Mouse (Mus musculus): Measurements from ENCODE around the gene Il13ra2.
"Not testable (repeated sequence)": the region's sequence is repeated elsewhere in the genome, so short reads cannot be mapped to it uniquely, and the experiment has no call there.

Gene Il13ra2

GRCm38 (mm10) chrX:147429129-147429528 lies at the start of gene Il13ra2:
Gene Il13ra2, minus strand, starts transcription at chrX:147429192.
- in situ Hi-C loops (cut with MboI; ENCODE audit: low sequenced_read_pairs) = no loop called here

- in situ Hi-C loops (cut with MboI; ENCODE audit: low sequenced_read_pairs) = not testable (repeated sequence)
Measured at GRCm38 (mm10) chrX:147453610-147454009, 24.6 kb upstream of the Il13ra2 start, which contains the start of gene Vmn1r239-ps. Gene Vmn1r239-ps, minus strand, starts transcription at chrX:147453710.

- in situ Hi-C loops (cut with MboI; ENCODE audit: low sequenced_read_pairs) = no loop called here
Measured at GRCm38 (mm10) chrX:147443386-147443785, 14.4 kb upstream of the Il13ra2 start.

- in situ Hi-C loops (cut with MboI; ENCODE audit: low sequenced_read_pairs) = no loop called here
Measured at GRCm38 (mm10) chrX:147435400-147435799, 6.4 kb upstream of the Il13ra2 start.

GRCm38 (mm10) chrX:147429753-147430152 lies 761 bp upstream of the Il13ra2 start:
- in situ Hi-C loops (cut with MboI; ENCODE audit: low sequenced_read_pairs) = no loop called here

GRCm38 (mm10) chrX:147393446-147393845 lies 35.5 kb downstream of the Il13ra2 start:
- in situ Hi-C loops (cut with MboI; ENCODE audit: low sequenced_read_pairs) = no loop called here

- in situ Hi-C loops (cut with MboI; ENCODE audit: low sequenced_read_pairs) = no loop called here
Measured at GRCm38 (mm10) chrX:147349167-147349566, 79.8 kb downstream of the Il13ra2 start.
